Mouse (Mus musculus) spleen, adult 12 weeks (tissue): Measurements from ENCODE around the gene Ccdc88c.
"Not testable (repeated sequence)": the region's sequence is repeated elsewhere in the genome, so short reads cannot be mapped to it uniquely, and the experiment has no call there.

Experiments
- DNase-seq: peaks from one replicate; pipeline ENCODE4 v3.0.0; 2022; ENCODE audit warnings: low spot score

The Ccdc88c gene

GRCm38 (mm10) chr12:101016412-101016928, 12.4 kb downstream of the Ccdc88c start:
- no peak for DNase-seq

DNA sequence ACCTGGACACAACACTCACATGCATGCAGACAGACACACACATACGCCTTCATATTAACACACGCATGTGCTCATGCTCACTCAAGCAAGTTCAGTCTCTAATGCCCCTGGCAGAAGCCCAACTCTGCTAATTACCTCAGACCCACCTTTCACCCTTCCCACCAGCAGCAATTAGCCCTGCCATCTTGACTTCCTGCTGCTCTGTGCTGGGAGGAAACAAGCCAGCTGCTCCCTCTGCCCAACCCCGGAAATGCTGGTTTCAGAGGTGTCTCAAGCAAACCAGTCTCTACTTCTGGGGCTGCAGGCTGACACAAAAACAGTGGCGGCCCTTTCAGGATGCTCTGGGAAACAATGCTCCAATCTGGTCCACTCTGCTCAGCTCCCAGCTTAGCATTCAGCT, 12.9 kb downstream of the Ccdc88c start:
- peak; percentile 34 for DNase-seq

- no peak for DNase-seq
Measured at GRCm38 (mm10) chr12:101015165-101015560, 13.7 kb downstream of the Ccdc88c start.

- no peak for DNase-seq
Measured at GRCm38 (mm10) chr12:101014549-101015164, 14.2 kb downstream of the Ccdc88c start.

DNA sequence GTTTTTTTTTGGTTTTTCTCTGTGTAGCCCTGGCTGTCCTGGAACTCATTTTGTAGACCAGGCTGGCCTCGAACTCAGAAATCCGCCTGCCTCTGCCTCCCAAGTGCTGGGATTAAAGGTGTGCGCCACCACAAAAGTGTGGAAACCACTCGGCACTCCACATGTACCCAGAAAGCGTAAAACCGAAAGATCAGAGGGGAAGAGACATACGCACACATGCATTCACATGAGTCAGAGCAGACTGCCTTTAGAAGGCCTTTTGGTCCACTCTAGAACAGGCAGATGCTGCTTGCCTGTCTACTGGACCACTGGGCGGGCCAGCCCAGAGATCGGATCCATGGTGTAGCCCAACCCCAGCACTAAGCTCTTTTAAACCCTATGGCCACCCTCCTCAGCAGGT, 15.2 kb downstream of the Ccdc88c start:
- not testable (repeated sequence) for DNase-seq

DNA sequence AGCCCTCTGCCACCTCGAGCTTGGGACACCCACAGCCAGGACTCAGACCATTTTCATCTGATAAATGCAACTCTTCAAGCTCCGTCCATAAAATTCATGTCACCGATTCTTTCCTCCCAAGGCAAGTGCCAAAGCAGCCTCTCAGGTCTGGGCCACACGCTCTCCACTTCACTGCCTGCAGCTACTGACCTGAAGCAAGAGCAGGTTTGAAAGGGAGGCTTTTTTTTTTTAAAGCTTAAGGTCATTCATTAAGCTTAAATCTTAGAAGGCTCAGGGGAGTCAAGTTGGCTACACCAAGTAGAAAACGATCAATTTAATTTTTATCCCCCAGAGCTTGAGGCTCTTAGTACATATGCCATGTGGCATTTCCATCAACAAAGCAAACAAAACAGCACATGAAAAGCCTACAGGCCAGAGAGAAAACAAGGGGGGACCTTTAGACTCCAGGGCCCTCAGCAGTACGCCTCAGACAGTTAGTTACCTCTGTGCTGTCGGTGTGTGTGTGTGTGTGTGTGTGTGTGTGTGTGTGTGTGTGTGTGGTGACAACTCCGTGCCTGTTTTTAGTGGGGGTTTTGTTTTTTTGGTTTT, 15.7 kb downstream of the Ccdc88c start:
- DNase-seq = no peak

- DNase-seq = no peak
Measured at GRCm38 (mm10) chr12:101012197-101013077, 16.4 kb downstream of the Ccdc88c start.

DNA sequence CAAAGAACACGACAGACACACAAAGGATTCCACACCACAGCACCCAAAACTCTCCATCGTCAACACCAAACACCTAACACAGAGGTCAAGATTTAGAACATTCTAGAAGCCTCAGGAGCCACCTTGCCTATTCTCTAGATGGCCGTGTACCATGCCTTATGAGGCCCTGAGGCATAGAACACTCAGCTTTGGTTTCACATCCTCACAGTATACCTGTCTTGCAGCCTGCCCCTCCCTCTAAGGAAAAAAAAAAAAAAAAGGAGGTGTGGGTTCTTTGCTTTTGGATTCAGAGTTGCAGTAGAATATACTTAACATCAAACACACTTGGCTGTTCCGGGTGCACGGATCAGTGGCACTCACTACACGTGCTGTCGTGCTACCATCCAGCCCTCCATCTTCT, 17.8 kb downstream of the Ccdc88c start:
- DNase-seq = no peak

DNA sequence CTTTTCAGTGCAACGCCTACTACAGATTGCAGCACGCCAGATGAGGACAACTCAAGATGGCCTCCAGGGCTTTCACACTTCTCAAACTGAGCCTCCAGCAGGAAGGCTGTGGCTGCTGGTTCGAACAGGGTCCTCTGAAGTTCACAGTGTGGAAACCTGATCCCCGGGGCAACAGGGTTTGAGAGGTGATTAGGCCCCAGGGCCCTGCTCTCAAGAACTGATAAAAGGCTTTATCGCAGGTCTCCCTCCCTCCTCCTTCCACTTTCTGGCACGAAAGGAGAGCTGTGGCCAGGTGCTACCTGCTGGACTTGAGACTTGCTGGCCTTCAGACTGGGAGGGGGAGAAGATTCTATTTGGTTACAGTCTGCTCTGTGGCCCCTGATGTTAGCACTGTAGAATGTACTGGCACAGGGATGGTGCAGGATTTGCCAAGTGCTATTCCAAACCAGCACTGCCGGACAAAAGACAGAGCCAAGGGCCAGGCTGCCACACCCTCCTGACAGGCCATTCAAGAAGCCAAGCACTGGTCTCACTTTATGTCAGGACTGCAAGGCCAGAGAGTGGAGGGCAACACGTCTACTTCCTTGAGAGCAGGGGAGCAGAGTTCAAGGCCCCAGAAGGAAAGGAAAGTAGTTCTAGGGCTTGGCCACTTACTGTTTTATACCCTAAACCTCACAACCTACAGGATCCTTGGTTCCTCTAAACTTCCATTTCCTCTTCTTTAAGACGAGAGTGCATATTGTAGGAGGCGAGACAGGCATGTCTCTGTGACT, 18.5 kb downstream of the Ccdc88c start:
- no peak for DNase-seq

DNA sequence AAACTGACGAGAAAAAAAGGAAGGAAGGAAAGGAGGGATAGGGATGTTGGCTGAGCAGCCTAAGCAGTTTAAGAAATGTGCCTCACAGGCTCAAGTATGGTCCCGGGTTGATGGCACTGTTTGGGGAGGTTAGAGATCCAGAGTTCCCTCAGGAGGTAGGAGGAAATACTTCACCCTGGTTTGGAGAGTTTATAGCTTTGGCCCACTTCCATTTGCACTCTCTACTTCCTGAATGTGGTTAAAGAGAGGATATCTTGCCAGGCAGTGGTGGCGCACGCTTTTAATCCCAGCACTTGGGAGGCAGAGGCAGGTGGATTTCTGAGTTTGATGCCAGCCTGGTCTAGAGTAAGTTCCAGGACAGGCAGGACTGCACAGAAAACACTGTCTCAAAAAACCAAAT, 19.6 kb downstream of the Ccdc88c start:
- no peak for DNase-seq

- DNase-seq = no peak
Measured at GRCm38 (mm10) chr12:101008648-101009047, 20.2 kb downstream of the Ccdc88c start.

- DNase-seq = no peak
Measured at GRCm38 (mm10) chr12:101007968-101008481, 20.8 kb downstream of the Ccdc88c start.

GRCm38 (mm10) chr12:101007427-101007826, 21.4 kb downstream of the Ccdc88c start:
- DNase-seq = no peak

DNA sequence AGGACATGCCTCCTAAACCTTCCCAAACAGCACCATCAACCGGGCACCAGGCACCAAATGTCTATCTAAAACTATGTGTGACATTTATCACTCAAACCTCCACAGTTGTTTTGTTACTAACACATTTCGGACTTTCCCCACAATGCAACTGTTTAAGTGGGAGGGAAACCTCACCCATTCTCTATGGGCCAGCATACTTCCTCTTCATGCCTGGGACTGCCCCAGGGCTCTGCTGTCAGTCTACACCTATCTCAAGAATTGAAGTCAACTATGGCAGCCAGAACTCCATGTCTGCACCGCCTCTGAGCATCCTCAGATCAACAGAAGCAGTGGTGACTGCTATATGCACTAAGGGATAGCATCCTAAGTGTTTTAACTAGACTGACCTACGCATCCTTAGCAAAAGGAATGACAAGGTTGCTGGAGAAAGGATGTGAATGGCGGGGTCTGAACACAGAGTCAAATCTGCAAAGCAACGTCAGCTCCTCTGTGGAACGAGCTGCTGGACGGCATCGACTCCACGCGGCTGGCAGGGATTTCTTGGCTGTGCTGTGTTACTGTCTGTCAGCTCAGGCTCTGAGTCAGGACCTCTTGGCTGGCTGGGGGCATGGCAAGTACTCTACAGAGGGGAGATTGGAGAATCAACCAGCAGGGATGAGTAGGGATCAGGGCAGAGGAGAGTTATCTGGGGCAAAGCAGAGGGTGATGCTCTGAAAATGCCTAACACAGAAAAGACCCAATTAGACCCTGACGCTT, 23.0 kb downstream of the Ccdc88c start:
- no peak for DNase-seq

- DNase-seq = no peak
Measured at GRCm38 (mm10) chr12:101004982-101005381, 23.9 kb downstream of the Ccdc88c start.

GRCm38 (mm10) chr12:101002801-101003513, 25.9 kb downstream of the Ccdc88c start:
- no peak for DNase-seq

DNA sequence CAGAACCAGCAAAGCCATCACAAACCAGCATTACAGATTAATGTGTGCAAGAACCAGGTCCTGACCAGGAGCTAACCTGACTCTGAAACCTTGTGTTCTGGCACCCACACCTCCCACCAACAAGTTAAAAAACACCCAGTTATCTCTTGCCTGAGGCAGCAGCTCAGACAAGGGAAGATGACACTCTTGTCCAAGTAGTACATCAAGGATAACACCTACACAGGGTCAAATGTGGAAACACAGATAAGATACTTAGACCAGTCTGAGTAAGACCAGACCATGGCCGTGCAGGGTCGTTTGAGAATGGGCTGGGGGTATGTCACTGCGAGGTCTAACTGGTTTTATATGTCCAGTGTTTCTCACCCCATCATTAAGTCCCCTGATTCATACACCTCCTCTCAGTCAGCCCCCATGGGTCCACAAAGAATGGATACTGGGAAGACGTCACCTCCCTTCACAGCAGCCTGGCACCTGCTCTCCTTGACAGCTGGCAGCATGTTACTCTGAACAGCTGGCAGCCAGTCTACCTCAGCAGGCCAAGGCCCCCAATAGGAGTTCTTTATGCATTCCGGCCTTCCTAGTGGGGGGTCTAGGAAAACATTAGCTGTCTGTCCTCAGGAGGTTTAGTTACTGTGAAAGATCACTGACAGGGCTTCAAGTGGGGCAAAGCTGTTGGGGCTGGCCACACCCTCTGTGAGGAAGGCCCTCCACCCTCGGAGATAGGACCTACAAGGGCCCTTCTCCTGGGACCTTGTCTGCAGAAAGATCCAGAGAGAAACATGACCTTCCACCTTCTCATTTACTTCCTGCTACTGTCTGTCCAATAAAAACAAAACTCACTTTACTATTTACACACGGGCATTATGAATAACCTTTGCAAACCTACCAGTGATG, 29.5 kb downstream of the Ccdc88c start:
- DNase-seq = no peak

DNA sequence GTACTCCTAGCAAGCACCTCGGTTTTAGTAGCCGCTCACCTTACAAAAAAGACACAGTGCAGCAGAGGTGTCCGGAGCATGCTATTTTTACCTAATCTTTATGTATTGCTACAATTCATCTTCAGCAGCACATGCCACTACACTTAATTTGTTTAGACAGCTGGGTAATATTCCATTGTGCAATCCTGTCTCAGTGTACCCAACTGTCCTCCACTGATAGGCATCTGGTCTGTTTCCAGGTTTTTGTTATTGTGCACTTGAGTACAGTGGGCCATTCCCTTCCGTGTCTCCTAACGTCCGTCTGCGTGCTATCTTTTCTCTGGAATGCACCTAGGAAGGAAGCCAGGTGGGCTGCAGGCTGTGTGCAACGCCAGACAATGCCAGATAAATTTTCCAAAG, 30.3 kb downstream of the Ccdc88c start:
- no peak for DNase-seq

DNA sequence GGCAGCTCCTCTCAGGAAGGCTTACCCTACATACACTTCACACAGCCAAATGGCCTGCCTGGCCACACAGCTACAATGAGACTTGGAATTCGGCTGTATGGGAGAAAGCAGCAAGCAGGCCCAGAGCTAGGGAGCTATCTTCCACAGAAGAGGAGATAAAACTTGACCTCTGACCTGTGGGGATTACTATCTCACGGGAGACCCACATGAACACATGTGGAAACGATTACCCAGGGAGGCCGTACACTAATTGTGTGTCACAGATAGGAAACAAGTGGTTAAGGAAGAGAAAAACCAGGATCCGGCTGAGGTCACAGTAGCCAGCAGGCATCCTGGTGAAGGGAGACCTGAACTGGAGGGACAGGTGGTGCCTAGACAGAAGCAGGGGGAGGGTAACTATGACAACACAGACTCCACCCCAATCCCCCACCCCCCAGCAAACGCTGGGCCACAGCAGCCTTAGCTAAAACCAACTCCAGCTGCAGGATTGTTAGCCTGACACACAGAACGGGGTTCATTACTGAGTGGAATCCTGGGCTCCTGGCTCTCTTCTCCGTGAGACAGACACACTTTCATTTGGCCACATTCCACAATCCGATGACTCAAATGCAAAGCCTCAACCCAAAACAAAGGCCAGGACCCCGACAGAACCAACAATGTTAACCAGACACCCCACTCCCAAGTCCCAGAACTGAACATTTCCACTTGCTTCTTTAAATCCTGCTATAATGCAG, 30.9 kb downstream of the Ccdc88c start:
- no peak for DNase-seq
